8 mouse cellular contexts compared by ENCODE assay signal in the genomic region with DNA sequence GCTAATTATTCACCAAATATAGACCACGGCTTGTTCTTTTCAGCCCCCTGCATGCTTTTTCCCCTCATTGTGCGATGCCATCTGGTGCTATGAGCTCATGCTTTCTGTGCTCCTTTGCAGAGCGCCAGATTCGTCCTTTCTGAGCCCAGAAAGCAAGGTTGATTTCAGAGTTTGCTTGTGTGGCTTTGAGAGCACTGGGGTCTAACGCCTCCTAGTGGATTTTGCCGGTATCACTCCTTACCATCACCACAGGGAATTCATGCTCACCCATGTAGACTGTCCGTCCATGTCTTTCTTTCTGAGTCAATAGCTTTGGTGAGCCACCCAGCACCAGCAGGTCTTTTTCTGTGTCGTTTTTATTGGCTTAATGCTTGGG. TPM values are rescaled to one million over a fixed set of nuclear protein-coding genes. Genes with fewer than 3 reads are reported as not detected.
DNase-seq lines count a peak whose midpoint lies in the region; ATAC-seq lines count a peak whose summit lies in the region.

No protein-coding gene starts in this region.

- DNase-seq in A20 (ENCODE audit: low read depth, low spot score): peak; percentile 20
- DNase-seq in adrenal gland, postnatal 36 days: peak; percentile 76 to 81
- peak; percentile 85 for DNase-seq in embryonic facial prominence, embryonic 11.5 days (ENCODE audit: low spot score)
- DNase-seq in heart, adult 8-10 months (ENCODE audit: low spot score): peak; percentile 73
- DNase-seq in kidney, adult 8-10 months: peak; percentile 55 to 85
- peak; percentile 72 for DNase-seq in limb, embryonic 10.5 days (ENCODE audit: low spot score)

- no peak for ATAC-seq in embryonic facial prominence, embryonic 11.5 days (replicated peaks; ENCODE audit: insufficient number of reproducible peaks, low FRiP score, low TSS enrichment, low read depth)
- ATAC-seq in midbrain, embryonic 15.5 days (replicated peaks): peak; percentile 87
- peak; percentile 53; the same call in 1 of the 2 replicates for ATAC-seq in stomach, embryonic 14.5 days (ENCODE audit: insufficient number of reproducible peaks, insufficient read depth, low FRiP score, low read depth)

- H3K27me3 ChIP-seq in embryonic facial prominence, embryonic 11.5 days (ENCODE audit: control insufficient read depth, insufficient read depth, low read length): no peaks in the 10 kb centered on the region
- H3K27me3 ChIP-seq in limb, embryonic 10.5 days (ENCODE audit: low read depth, poor library complexity, severe bottlenecking): no peaks in the 10 kb centered on the region
- H3K27me3 ChIP-seq in midbrain, embryonic 15.5 days (replicated peaks): no peaks in the 10 kb centered on the region
- H3K27me3 ChIP-seq in stomach, embryonic 14.5 days (ENCODE audit: control insufficient read depth, insufficient read depth, low read length): no peaks in the 10 kb centered on the region

- H3K4me1 ChIP-seq in embryonic facial prominence, embryonic 11.5 days (ENCODE audit: control insufficient read depth, insufficient read depth, low read length): no peaks in the 10 kb centered on the region
- H3K4me1 ChIP-seq in limb, embryonic 10.5 days: peaks cover 13% of the 10 kb centered on the region
- peaks cover 17% of the 10 kb centered on the region for H3K4me1 ChIP-seq in midbrain, embryonic 15.5 days
- 0 out of 2 replicates have a peak, but pooled peaks cover 9% of the 10 kb centered on the region for H3K4me1 ChIP-seq in stomach, embryonic 14.5 days (ENCODE audit: control insufficient read depth, insufficient read depth, low read length)

- WGBS in embryonic facial prominence, embryonic 11.5 days: 12% methylated on average over 8 of the region's 8 CpGs
- WGBS in limb, embryonic 10.5 days: 18% methylated on average over 8 of the region's 8 CpGs
- WGBS in midbrain, embryonic 15.5 days: 4% methylated on average over 8 of the region's 8 CpGs
- WGBS in stomach, embryonic 14.5 days: 13% methylated on average over 8 of the region's 8 CpGs

- H3K4me2 ChIP-seq in embryonic facial prominence, embryonic 11.5 days (ENCODE audit: low read depth, low read length): no peak overlapping the region
- peak overlapping the region; percentile 20 for H3K4me2 ChIP-seq in midbrain, embryonic 15.5 days
- no peak overlapping the region for H3K4me2 ChIP-seq in stomach, embryonic 14.5 days (replicated peaks; ENCODE audit: low read depth, low read length)

- no peaks in the 10 kb centered on the region for H3K36me3 ChIP-seq in embryonic facial prominence, embryonic 11.5 days (replicated peaks; ENCODE audit: control insufficient read depth, insufficient read depth, low read depth, low read length)
- no peaks in the 10 kb centered on the region for H3K36me3 ChIP-seq in limb, embryonic 10.5 days
- H3K36me3 ChIP-seq in midbrain, embryonic 15.5 days (replicated peaks): no peaks in the 10 kb centered on the region
- H3K36me3 ChIP-seq in stomach, embryonic 14.5 days (ENCODE audit: control insufficient read depth, insufficient read depth, low read length): no peaks in the 10 kb centered on the region

- no peak overlapping the region for H3K9ac ChIP-seq in embryonic facial prominence, embryonic 11.5 days (replicated peaks; ENCODE audit: low read length)
- H3K9ac ChIP-seq in midbrain, embryonic 15.5 days: no peak overlapping the region
- H3K9ac ChIP-seq in stomach, embryonic 14.5 days (replicated peaks; ENCODE audit: low read depth, low read length): no peak overlapping the region

- no peak overlapping the region for H3K27ac ChIP-seq in embryonic facial prominence, embryonic 11.5 days (replicated peaks; ENCODE audit: low read depth, low read length)
- H3K27ac ChIP-seq in limb, embryonic 10.5 days: no peak overlapping the region
- peak overlapping the region; percentile 68 for H3K27ac ChIP-seq in midbrain, embryonic 15.5 days
- no peak overlapping the region for H3K27ac ChIP-seq in stomach, embryonic 14.5 days (ENCODE audit: low read length)

- no peak overlapping the region for H3K4me3 ChIP-seq in embryonic facial prominence, embryonic 11.5 days (ENCODE audit: low read depth, low read length)
- no peak overlapping the region for H3K4me3 ChIP-seq in limb, embryonic 10.5 days
- H3K4me3 ChIP-seq in midbrain, embryonic 15.5 days: no peak overlapping the region
- H3K4me3 ChIP-seq in stomach, embryonic 14.5 days (ENCODE audit: low read depth, low read length): no peak overlapping the region

- H3K9me3 ChIP-seq in embryonic facial prominence, embryonic 11.5 days (replicated peaks; ENCODE audit: control insufficient read depth, low read length): no peaks in the 10 kb centered on the region
- H3K9me3 ChIP-seq in limb, embryonic 10.5 days (replicated peaks): no peaks in the 10 kb centered on the region
- no peaks in the 10 kb centered on the region for H3K9me3 ChIP-seq in midbrain, embryonic 15.5 days
- H3K9me3 ChIP-seq in stomach, embryonic 14.5 days (ENCODE audit: control insufficient read depth, low read depth, low read length): no peaks in the 10 kb centered on the region

RNA-seq across cellular contexts. Expression of a gene that starts 38.0 kb away (rescaled TPM):
- 10 to 100 TPM in 1 of 2 experiments, 1 to 10 TPM in 1; 7.6 to 12.2 TPM for total RNA-seq in adrenal gland, postnatal 36 days (2021)
- polyA plus RNA-seq in embryonic facial prominence, embryonic 11.5 days (2014; fragmentation: Nextera tagmentation; extraction: Ambion mirVana): 4.3 and 5.6 TPM in 2 replicates
- total RNA-seq in heart, adult 8-10 months (2022): under 1 TPM; 0.16 to 0.56 (median 0.30) TPM
- polyA plus RNA-seq in limb, embryonic 10.5 days (2016; fragmentation: Nextera tagmentation; extraction: Ambion mirVana): 3.1 and 5.5 TPM in 2 replicates
- 23.5 and 24.7 TPM in 2 replicates for polyA plus RNA-seq in midbrain, embryonic 15.5 days (2015; fragmentation: Nextera tagmentation; extraction: Ambion mirVana)
- polyA plus RNA-seq in stomach, embryonic 14.5 days (2014; fragmentation: Nextera tagmentation; extraction: Ambion mirVana): 4.5 and 5.6 TPM in 2 replicates

Comparison
In these comparisons a context has a peak if more than half of its experiments do, and no peak if none do; other contexts are left out.
1. DNase-seq: peak in every context shown above with its lines; median percentile 85 in embryonic facial prominence, embryonic 11.5 days; 78 in adrenal gland, postnatal 36 days; 73 in heart, adult 8-10 months; 72 in limb, embryonic 10.5 days; 70 in kidney, adult 8-10 months; 20 in A20.